Mouse (Mus musculus) granulocyte monocyte progenitor cell, adult 5-6 weeks (primary cell): ENCODE results near the gene Gm21394. TPM values are rescaled to one million over a fixed set of nuclear protein-coding genes. Genes with fewer than 3 reads are reported as not detected.
"Not testable (repeated sequence)": the region's sequence is repeated elsewhere in the genome, so short reads cannot be mapped to it uniquely, and the experiment has no call there.

ENCODE experiments used
- ATAC-seq: replicated peaks from 2 replicates; pipeline ENCODE4 v1.8.0; 2016; ENCODE audit warnings: mild to moderate bottlenecking, moderate TSS enrichment, inconsistent platforms; ENCODE audit not compliant: poor library complexity, severe bottlenecking
- total RNA-seq, 2 experiments: library from RNA; stranded (forward) in 1 of 2; stranded (reverse) in 1 of 2; fragments of 200-712, 200-1000 nt in 1 of 2; fragments of >200 nt in 1 of 2; fragmentation: Nextera tagmentation in 1 of 2; gene quantifications; 2 replicates each; pipeline ENCODE4 v1.2.3; 2014 to 2017

The Gm21394 gene
- total RNA-seq (2014; fragmentation: Nextera tagmentation) (not detected in 2 replicates), total RNA-seq (2017) (not detected in 2 replicates)

DNA sequence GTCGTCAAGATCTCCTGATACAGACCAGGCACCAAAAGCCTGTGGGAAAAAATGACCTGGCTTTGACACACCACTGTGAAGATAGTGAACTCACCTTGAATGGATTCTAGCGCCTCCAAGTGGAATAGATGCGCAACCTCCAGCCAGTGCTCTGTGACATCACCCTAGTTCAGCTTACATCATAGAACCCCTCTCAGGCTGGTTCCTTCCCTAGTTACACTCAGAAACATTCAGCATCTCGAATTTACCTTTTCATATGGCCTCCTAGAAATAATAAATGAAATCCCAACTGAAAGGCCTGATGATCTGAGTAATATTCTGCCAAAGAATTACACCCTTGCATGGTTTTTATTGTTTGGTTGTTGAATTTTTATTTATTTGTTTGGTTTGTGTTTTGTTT lies at the start of gene Gm21394:
Gene Gm21394 (minus strand): TSS at position 101 of the 400 bp plus-strand sequence.
- not testable (repeated sequence) for ATAC-seq

Other genes starting within 250 kb of the Gm21394 start
- not detected in 2 replicates for gene Gm21409, start 181.8 kb upstream of the Gm21394 start, total RNA-seq (2014; fragmentation: Nextera tagmentation)
- not detected in 2 replicates for gene Gm21409, start 181.8 kb upstream of the Gm21394 start, total RNA-seq (2017)